Mouse (Mus musculus) midbrain, embryonic 13.5 days (tissue): Measurements from ENCODE around the gene Ncan. TPM values are rescaled to one million over a fixed set of nuclear protein-coding genes. Genes with fewer than 3 reads are reported as not detected.

ENCODE experiments used
- ATAC-seq: fragments of 200-750 bp; cut with Nextera tagmentation; 2 replicates; pipeline ENCODE4 v1.8.0; 2017; ENCODE audit warnings: mild to moderate bottlenecking, moderate TSS enrichment, moderate library complexity
- H3K27ac ChIP-seq: fragments of 300-500 bp; sonication (generic); 2 replicates; pipeline ENCODE4 v1.5.1; 2015; ENCODE audit warnings: inconsistent platforms, mild to moderate bottlenecking, moderate library complexity
- H3K27me3 ChIP-seq: fragments of 300-500 bp; sonication (generic); 2 replicates; pipeline ENCODE4 v1.6.1; 2015; ENCODE audit warnings: mild to moderate bottlenecking, inconsistent platforms
- H3K36me3 ChIP-seq: fragments of 300-500 bp; sonication (generic); 2 replicates; pipeline ENCODE4 v1.6.1; 2015; ENCODE audit warnings: mild to moderate bottlenecking, inconsistent platforms
- H3K4me1 ChIP-seq: fragments of 300-500 bp; sonication (generic); replicated peaks from 2 replicates; pipeline ENCODE4 v1.6.1; 2015; ENCODE audit warnings: inconsistent platforms
- H3K4me2 ChIP-seq: fragments of 300-500 bp; sonication (generic); replicated peaks from 2 replicates; pipeline ENCODE4 v1.6.1; 2015; ENCODE audit warnings: moderate library complexity, mild to moderate bottlenecking, inconsistent platforms
- H3K4me3 ChIP-seq: fragments of 300-500 bp; sonication (generic); replicated peaks from 2 replicates; pipeline ENCODE4 v1.5.1; 2015; ENCODE audit warnings: mild to moderate bottlenecking, inconsistent platforms
- H3K9ac ChIP-seq: fragments of 300-500 bp; sonication (generic); replicated peaks from 2 replicates; pipeline ENCODE4 v1.6.1; 2015; ENCODE audit warnings: mild to moderate bottlenecking, inconsistent platforms
- H3K9me3 ChIP-seq: fragments of 300-500 bp; sonication (generic); 2 replicates; pipeline ENCODE4 v1.6.1; 2016; ENCODE audit warnings: mild to moderate bottlenecking, inconsistent platforms
- WGBS: fragments of 180-500 bp; shearing (Covaris S2); methylation state at CpG from one replicate; pipeline ENCODE4 v1.1.7; 2015; 5-methylcytosine and 5-hydroxymethylcytosine counted together
- polyA plus RNA-seq: library from polyadenylated mRNA; unstranded; fragments of >200 nt; fragmentation: Nextera tagmentation; extraction: Ambion mirVana; gene quantifications from 2 replicates; pipeline ENCODE4 v1.2.1, GENCODE M21; 2015

Gene Ncan
- 139 and 146 TPM in 2 replicates for polyA plus RNA-seq

GRCm38 (mm10) chr8:70120667-70121066 lies at the start of gene Ncan:
Ncan (minus strand) TSS chr8:70120873.
- 0 out of 2 replicates have a peak, but pooled peaks cover 15% of the 10 kb centered on the region for H3K27me3 ChIP-seq
- H3K36me3 ChIP-seq: peaks cover 7% of the 10 kb centered on the region
- no peaks in the 10 kb centered on the region for H3K9me3 ChIP-seq
- H3K4me2 ChIP-seq: peak within 1 kb of the TSS; percentile 89
- WGBS: under 1% methylated on average over 19 of the region's 19 CpGs
- peak within 1 kb of the TSS; percentile 98 for H3K27ac ChIP-seq
- peak; percentile 67 for ATAC-seq
- peak within 1 kb of the TSS; percentile 90 for H3K9ac ChIP-seq
- peaks cover 29% of the 10 kb centered on the region for H3K4me1 ChIP-seq
- peak within 1 kb of the TSS; percentile 63 for H3K4me3 ChIP-seq

DNA sequence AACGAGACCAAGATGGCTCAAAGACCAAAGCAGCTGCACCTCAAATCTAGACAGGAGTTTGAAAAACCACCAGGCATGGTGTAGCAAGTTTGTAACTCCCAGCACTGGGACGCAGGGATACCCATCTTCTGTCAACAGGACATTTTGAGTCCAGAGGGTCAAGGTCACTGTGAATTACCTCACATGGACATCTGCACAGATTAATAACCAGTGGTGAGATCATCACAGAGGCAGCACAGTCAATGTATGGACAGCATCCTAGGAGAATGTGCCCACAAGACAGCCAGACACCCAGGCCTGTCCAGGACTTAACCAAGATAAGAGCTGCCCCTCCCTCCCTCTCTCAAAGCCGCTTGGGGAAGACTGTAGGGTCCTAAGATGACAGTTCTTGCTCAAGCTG lies 49.4 kb upstream of the Ncan start:
- 85% methylated on average over 3 of the region's 3 CpGs for WGBS
- no peak overlapping the region for H3K27ac ChIP-seq
- no peaks in the 10 kb centered on the region for H3K9me3 ChIP-seq
- H3K9ac ChIP-seq: no peak overlapping the region
- no peaks in the 10 kb centered on the region for H3K36me3 ChIP-seq
- H3K4me3 ChIP-seq: no peak overlapping the region
- no peak for ATAC-seq
- peaks cover 27% of the 10 kb centered on the region for H3K4me1 ChIP-seq
- no peak overlapping the region for H3K4me2 ChIP-seq
- H3K27me3 ChIP-seq: peaks cover 19% of the 10 kb centered on the region

GRCm38 (mm10) chr8:70166504-70167110 lies 45.9 kb upstream of the Ncan start:
- Histone ChIP-seq H3K27me3 (peaks cover 29% of the 10 kb centered on the region), H3K4me3 (peak overlapping the region; percentile 25), H3K27ac (no peak overlapping the region), H3K9ac (peak overlapping the region; percentile 36; the same call in 1 of the 2 replicates), H3K4me1 (peaks cover 6% of the 10 kb centered on the region; the same call in 1 of the 2 replicates), H3K36me3 (no peaks in the 10 kb centered on the region), H3K9me3 (no peaks in the 10 kb centered on the region), H3K4me2 (peak overlapping the region; percentile 56)
- 2% methylated on average over 21 of the region's 21 CpGs for WGBS
- ATAC-seq: peak; percentile 91

DNA sequence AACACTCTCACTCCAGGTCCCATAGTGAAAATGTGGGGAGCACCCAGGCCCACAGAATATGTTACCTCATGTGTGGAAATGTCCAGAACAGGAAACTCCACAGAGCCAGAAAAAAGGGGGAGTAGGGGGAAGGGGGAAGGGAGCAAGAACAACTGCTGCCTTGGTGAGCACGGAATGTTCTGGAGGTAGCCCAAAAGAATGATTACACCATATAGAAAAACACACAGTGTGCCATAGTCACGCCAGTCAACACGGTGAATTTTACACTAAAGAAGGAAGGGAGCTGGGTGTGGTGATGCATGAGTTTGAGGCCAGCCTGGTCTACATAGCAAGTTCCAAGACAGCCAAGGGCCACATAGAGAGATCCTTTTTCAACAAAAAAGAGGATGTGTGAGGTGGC lies 42.6 kb upstream of the Ncan start:
- Histone ChIP-seq H3K4me2 (no peak overlapping the region), H3K27ac (no peak overlapping the region), H3K36me3 (no peaks in the 10 kb centered on the region), H3K9ac (no peak overlapping the region), H3K27me3 (peaks cover 28% of the 10 kb centered on the region), H3K9me3 (no peaks in the 10 kb centered on the region), H3K4me3 (no peak overlapping the region), H3K4me1 (peaks cover 10% of the 10 kb centered on the region)
- ATAC-seq: no peak
- 89% methylated on average over 3 of the region's 3 CpGs for whole genome bisulfite sequencing

GRCm38 (mm10) chr8:70160015-70160414 lies 39.3 kb upstream of the Ncan start:
- Histone ChIP-seq H3K4me1 (peaks cover 5% of the 10 kb centered on the region), H3K36me3 (no peaks in the 10 kb centered on the region), H3K27me3 (peaks cover 14% of the 10 kb centered on the region), H3K9ac (no peak overlapping the region), H3K4me3 (no peak overlapping the region), H3K27ac (no peak overlapping the region), H3K9me3 (no peaks in the 10 kb centered on the region), H3K4me2 (no peak overlapping the region)
- ATAC-seq: no peak
- 66% methylated on average over 13 of the region's 13 CpGs for WGBS

DNA sequence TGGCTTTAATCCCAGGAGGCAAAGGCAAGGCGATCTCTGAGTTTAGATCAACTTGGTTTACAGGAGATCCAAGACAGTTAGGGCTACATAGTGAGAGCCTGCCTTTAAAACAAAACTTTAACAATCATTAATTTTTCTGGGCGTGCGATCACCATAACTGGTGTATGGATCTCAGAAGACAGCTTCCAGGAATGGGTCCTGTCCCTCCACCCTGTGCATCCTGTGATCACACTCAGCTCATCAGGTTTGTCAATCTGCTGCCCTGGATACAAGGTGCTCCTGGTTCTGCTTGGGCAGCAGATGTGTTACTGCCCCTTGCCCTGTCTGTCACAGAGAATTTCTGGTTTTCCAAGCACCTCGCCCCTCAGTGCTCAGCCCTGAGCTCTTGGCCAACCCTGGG lies 38.5 kb upstream of the Ncan start:
- H3K4me2 ChIP-seq: peak overlapping the region; percentile 72; the same call in 1 of the 2 replicates
- no peak overlapping the region for H3K4me3 ChIP-seq
- WGBS: 92% methylated on average over 4 of the region's 4 CpGs
- ATAC-seq: no peak
- no peak overlapping the region for H3K27ac ChIP-seq
- peaks cover 10% of the 10 kb centered on the region; the same call in 1 of the 2 replicates for H3K27me3 ChIP-seq
- no peaks in the 10 kb centered on the region for H3K9me3 ChIP-seq
- peaks cover 5% of the 10 kb centered on the region for H3K4me1 ChIP-seq
- no peak overlapping the region for H3K9ac ChIP-seq
- no peaks in the 10 kb centered on the region for H3K36me3 ChIP-seq

DNA sequence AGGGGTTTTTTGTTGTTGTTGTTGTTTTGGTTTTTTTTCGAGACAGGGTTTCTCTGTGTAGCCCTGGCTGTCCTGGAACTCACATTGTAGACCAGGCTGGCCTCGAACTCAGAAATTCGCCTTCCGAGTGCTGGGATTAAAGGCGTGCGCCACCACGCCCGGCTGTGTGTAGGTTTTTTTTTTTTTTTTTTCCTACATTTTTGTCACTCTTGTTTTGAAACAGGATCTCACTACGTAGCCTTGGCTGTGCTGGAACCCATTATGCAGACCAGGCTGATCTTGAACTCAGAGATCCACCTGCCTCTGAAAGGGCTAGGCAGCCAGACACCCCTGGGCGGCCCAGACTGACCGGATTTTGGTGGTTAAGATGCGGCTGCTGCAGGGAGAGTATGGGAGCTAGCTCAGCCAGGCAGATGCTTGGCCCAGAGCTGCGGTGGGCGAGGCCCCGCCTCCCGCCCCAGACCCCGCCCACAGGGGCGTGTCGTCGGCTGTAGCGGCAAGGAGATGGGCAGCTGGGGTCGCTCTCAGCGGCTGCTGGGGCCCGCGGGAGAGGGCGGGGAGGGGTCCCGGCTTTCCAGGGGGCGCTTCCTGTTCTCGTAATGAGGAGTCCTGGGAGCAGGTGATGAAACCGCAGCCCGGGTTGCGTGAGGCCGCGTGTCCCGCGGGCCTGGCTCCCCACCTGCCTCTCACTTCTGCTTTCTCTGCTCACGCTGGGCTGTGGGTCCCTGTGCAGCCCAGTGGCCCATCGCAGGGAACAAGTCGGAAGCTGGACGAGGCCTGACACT lies 37.6 kb upstream of the Ncan start:
- 14% methylated on average over 39 of the region's 40 CpGs for WGBS
- Histone ChIP-seq H3K4me3 (peak overlapping the region; percentile 51), H3K4me2 (peak overlapping the region; percentile 72), H3K9me3 (no peaks in the 10 kb centered on the region), H3K9ac (peak overlapping the region; percentile 69), H3K27ac (peak overlapping the region; percentile 39; the same call in 1 of the 2 replicates), H3K27me3 (peaks cover 8% of the 10 kb centered on the region; the same call in 1 of the 2 replicates), H3K36me3 (no peaks in the 10 kb centered on the region), H3K4me1 (peaks cover 5% of the 10 kb centered on the region)
- ATAC-seq: peak; percentile 95

DNA sequence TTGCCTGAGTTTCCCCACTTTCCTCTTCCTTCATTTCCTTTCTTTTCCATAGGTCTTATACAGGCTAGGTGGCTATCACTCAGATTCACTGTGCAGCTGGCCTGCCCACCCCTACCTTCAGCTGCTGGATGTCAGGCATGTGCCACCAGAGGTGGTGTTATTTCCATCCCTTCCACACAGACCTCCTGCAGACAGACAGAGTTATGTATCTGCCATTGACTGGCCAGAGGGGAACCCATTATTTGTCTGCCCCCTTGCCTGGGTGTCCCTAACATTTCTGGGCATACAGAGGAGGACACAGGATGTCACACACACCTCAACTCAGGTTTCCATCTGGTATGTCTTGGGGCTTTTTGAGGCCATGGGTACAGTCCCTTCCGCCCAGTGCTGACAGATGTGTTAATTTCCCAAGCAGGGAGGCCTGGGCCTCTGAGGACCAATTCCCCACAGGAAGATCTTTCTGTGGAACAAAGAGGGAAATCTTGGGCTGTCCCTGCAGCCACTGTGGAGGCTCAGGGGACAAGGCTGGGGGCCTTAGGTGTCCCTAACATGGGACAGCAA lies 36.6 kb upstream of the Ncan start:
- no peak for ATAC-seq
- no peak overlapping the region for H3K4me2 ChIP-seq
- peaks cover 11% of the 10 kb centered on the region; the same call in 1 of the 2 replicates for H3K27me3 ChIP-seq
- H3K4me1 ChIP-seq: peaks cover 9% of the 10 kb centered on the region
- H3K27ac ChIP-seq: no peak overlapping the region
- H3K36me3 ChIP-seq: no peaks in the 10 kb centered on the region
- no peak overlapping the region for H3K9ac ChIP-seq
- 92% methylated on average over 1 of the region's 1 CpGs for WGBS
- no peaks in the 10 kb centered on the region for H3K9me3 ChIP-seq
- H3K4me3 ChIP-seq: no peak overlapping the region

DNA sequence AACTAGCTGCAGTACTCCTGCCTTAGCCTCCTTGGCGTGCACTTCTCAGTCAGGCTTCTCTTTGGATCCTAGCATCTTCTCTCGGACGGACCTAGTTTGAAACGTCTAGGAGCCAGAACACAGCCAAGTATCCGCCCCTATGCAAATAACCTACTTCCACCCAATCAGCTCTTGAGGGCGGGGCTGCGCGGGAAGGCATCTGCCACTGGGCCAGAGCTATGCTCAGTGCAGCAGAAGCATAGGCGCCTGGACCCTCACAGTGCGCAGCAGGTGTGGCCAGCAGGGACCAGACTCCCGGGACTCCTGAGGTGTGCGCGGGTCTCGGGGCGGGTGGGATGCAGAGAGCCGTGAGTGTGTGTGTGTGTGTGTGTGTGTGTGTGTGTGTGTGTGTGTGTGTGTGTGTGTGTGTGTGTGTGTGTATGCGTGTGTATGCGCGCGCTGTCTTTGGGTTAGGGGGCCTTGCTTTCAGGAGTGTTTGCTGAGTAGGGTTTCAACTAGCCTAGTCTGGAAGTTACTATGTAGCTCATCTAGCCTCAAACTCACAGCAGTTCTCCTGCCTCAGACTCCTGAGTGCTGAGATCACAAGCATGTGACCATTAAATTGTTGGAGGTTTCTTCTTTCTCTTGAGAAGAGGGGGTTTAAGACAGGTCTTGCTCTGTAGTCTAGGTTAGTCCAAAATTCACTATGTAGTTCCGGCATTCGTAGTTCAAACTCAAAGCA lies 32.0 kb upstream of the Ncan start:
- 0 out of 2 replicates have a peak overlapping the region, but pooled peaks have one; percentile 4 for H3K9ac ChIP-seq
- no peaks in the 10 kb centered on the region for H3K36me3 ChIP-seq
- 20% methylated on average over 22 of the region's 22 CpGs for WGBS
- H3K4me1 ChIP-seq: peaks cover 8% of the 10 kb centered on the region; the same call in 1 of the 2 replicates
- no peak overlapping the region for H3K27ac ChIP-seq
- H3K27me3 ChIP-seq: peaks cover 12% of the 10 kb centered on the region; the same call in 1 of the 2 replicates
- H3K9me3 ChIP-seq: no peaks in the 10 kb centered on the region
- no peak overlapping the region for H3K4me3 ChIP-seq
- peak; percentile 93 for ATAC-seq
- peak overlapping the region; percentile 32 for H3K4me2 ChIP-seq

DNA sequence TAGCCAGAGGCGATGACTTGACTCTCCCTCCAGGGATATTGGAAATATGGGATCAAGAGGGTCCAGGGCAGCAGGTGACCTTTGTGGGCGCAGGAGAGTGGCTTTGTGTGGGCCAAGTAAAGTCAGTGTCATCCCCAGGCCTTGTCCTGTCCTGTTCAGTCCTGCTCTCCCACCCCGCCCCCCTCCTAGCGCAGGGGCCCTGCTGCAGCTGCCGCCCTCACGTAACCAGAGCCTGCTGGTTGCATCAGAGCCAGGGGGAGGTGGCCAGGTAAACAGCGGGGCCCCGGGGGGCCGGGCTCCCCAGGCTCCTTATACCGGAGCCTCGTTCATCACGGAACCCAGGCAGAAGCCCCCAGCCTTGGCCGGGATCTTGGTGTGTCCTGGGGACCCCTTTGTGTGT lies 29.5 kb upstream of the Ncan start:
- Histone ChIP-seq H3K4me2 (no peak overlapping the region), H3K9me3 (no peaks in the 10 kb centered on the region), H3K9ac (no peak overlapping the region; the same call in 1 of the 2 replicates), H3K4me3 (no peak overlapping the region), H3K27me3 (peaks cover 7% of the 10 kb centered on the region; the same call in 1 of the 2 replicates), H3K27ac (no peak overlapping the region), H3K36me3 (peaks cover 21% of the 10 kb centered on the region), H3K4me1 (peaks cover 8% of the 10 kb centered on the region; the same call in 1 of the 2 replicates)
- WGBS: 19% methylated on average over 13 of the region's 13 CpGs
- no peak for ATAC-seq
